Mouse (Mus musculus): Measurements from ENCODE around the gene Prss16. TPM values are rescaled to one million over a fixed set of nuclear protein-coding genes. Genes with fewer than 3 reads are reported as not detected.

Gene Prss16
- polyA plus RNA-seq, 1 experiment from 2014 or later: 1.4 TPM

Small RNA genes lying within 50 kb of the gene (microRNA-seq; reads per million reads assigned to microRNA genes)
- not detected for gene Gm44390
- not detected for gene Gm44486

Other genes starting within 250 kb of the Prss16 start
- 10.0 and 14.9 TPM in 2 replicates for gene Hist1h1b, start 229.1 kb downstream of the Prss16 start, polyA plus RNA-seq (2015; fragmentation: Nextera tagmentation; extraction: Ambion mirVana)
- gene Hist1h3i, start 226.4 kb downstream of the Prss16 start, polyA plus RNA-seq (2015; fragmentation: Nextera tagmentation; extraction: Ambion mirVana): 53.6 and 66.8 TPM in 2 replicates
- 3.8 and 4.1 TPM in 2 replicates for gene Hist1h2an, start 222.5 kb downstream of the Prss16 start, polyA plus RNA-seq (2015; fragmentation: Nextera tagmentation; extraction: Ambion mirVana)
- 1.5 and 1.7 TPM in 2 replicates for gene Hist1h2bp, start 222.3 kb downstream of the Prss16 start, polyA plus RNA-seq (2015; fragmentation: Nextera tagmentation; extraction: Ambion mirVana)
- gene Hist1h2bq, start 199.5 kb downstream of the Prss16 start, polyA plus RNA-seq (2015; fragmentation: Nextera tagmentation; extraction: Ambion mirVana): 13.4 and 17.9 TPM in 2 replicates
- not detected in 2 replicates for gene Hist1h2ao, start 199.3 kb downstream of the Prss16 start, polyA plus RNA-seq (2015; fragmentation: Nextera tagmentation; extraction: Ambion mirVana)
- gene Hist1h4m, start 198.0 kb downstream of the Prss16 start, polyA plus RNA-seq (2015; fragmentation: Nextera tagmentation; extraction: Ambion mirVana): 1.0 TPM in 1 of 2 replicates, not detected in the other
- 5.7 and 9.6 TPM in 2 replicates for gene Hist1h4n, start 177.5 kb downstream of the Prss16 start, polyA plus RNA-seq (2015; fragmentation: Nextera tagmentation; extraction: Ambion mirVana)
- gene Hist1h2ap, start 176.2 kb downstream of the Prss16 start, polyA plus RNA-seq (2015; fragmentation: Nextera tagmentation; extraction: Ambion mirVana): 2,307 and 2,693 TPM in 2 replicates
- gene Hist1h2br, start 176.0 kb downstream of the Prss16 start, polyA plus RNA-seq (2015; fragmentation: Nextera tagmentation; extraction: Ambion mirVana): 15.5 and 19.5 TPM in 2 replicates
- gene Zfp184, start 64.6 kb downstream of the Prss16 start, polyA plus RNA-seq (2015; fragmentation: Nextera tagmentation; extraction: Ambion mirVana): 4.4 and 4.7 TPM in 2 replicates
- gene Pom121l2, start 28.5 kb downstream of the Prss16 start, polyA plus RNA-seq (2015; fragmentation: Nextera tagmentation; extraction: Ambion mirVana): 0.10 TPM in 1 of 2 replicates, not detected in the other
- 4.6 and 5.1 TPM in 2 replicates for gene Hist1h2ah, start 25.8 kb upstream of the Prss16 start, polyA plus RNA-seq (2015; fragmentation: Nextera tagmentation; extraction: Ambion mirVana)
- 1.8 and 2.9 TPM in 2 replicates for gene Hist1h2bk, start 26.1 kb upstream of the Prss16 start, polyA plus RNA-seq (2015; fragmentation: Nextera tagmentation; extraction: Ambion mirVana)
- 18.8 and 22.0 TPM in 2 replicates for gene Hist1h4i, start 31.6 kb upstream of the Prss16 start, polyA plus RNA-seq (2015; fragmentation: Nextera tagmentation; extraction: Ambion mirVana)
- gene Hist1h2ag, start 33.2 kb upstream of the Prss16 start, polyA plus RNA-seq (2015; fragmentation: Nextera tagmentation; extraction: Ambion mirVana): 17.4 and 30.0 TPM in 2 replicates
- 4.7 and 7.7 TPM in 2 replicates for gene Hist1h2bj, start 33.5 kb upstream of the Prss16 start, polyA plus RNA-seq (2015; fragmentation: Nextera tagmentation; extraction: Ambion mirVana)
- not detected in 2 replicates for gene Vmn1r188, start 74.7 kb upstream of the Prss16 start, polyA plus RNA-seq (2015; fragmentation: Nextera tagmentation; extraction: Ambion mirVana)
- gene Vmn1r189, start 96.1 kb upstream of the Prss16 start, polyA plus RNA-seq (2015; fragmentation: Nextera tagmentation; extraction: Ambion mirVana): not detected in 2 replicates
- gene Vmn1r191, start 174.2 kb upstream of the Prss16 start, polyA plus RNA-seq (2015; fragmentation: Nextera tagmentation; extraction: Ambion mirVana): not detected in 2 replicates
- gene Vmn1r192, start 181.4 kb upstream of the Prss16 start, polyA plus RNA-seq (2015; fragmentation: Nextera tagmentation; extraction: Ambion mirVana): not detected in 2 replicates
- gene Vmn1r193, start 213.4 kb upstream of the Prss16 start, polyA plus RNA-seq (2015; fragmentation: Nextera tagmentation; extraction: Ambion mirVana): not detected in 2 replicates
- not detected in 2 replicates for gene Vmn1r194, start 234.5 kb upstream of the Prss16 start, polyA plus RNA-seq (2015; fragmentation: Nextera tagmentation; extraction: Ambion mirVana)